Mouse (Mus musculus): ENCODE measurements around the gene Tmem18. TPM values are rescaled to one million over a fixed set of nuclear protein-coding genes. Genes with fewer than 3 reads are reported as not detected.

The Tmem18 gene
- polyA plus RNA-seq (2015; fragmentation: Nextera tagmentation; extraction: Ambion mirVana): 13.8 and 15.1 TPM in 2 replicates

GRCm38 (mm10) chr12:30584356-30584740, at the start of gene Tmem18:
Gene Tmem18, plus strand, starts transcription at chr12:30584426.

Small RNAs within 50 kb of the gene (microRNA-seq; reads per million reads assigned to microRNA genes)
- gene Gm25243: not detected

Other genes with a start within 250 kb of the Tmem18 start
- 91.0 and 95.2 TPM in 2 replicates for gene Sntg2, start 211.1 kb upstream of the Tmem18 start, polyA plus RNA-seq (2015; fragmentation: Nextera tagmentation; extraction: Ambion mirVana)